Mouse (Mus musculus) ovary, adult 10 weeks (tissue): ENCODE results near the gene Habp4. TPM values are rescaled to one million over a fixed set of nuclear protein-coding genes. Genes with fewer than 3 reads are reported as not detected.

Experiments
- polyA plus RNA-seq: library from polyadenylated mRNA; stranded (reverse); fragments of 350-450 nt; fragmentation: Illumina TruSeq; extraction: RNeasy Lipid Tissue Mini Kit (QIAGEN cat#74804); gene quantifications from one replicate; pipeline ENCODE4 v1.2.3, GENCODE M21; 2014

The Habp4 gene
- 12.2 TPM for polyA plus RNA-seq

GRCm38 (mm10) chr13:64161548-64161915, at the start of gene Habp4:
Gene Habp4 (plus strand): TSS chr13:64161824.

DNA sequence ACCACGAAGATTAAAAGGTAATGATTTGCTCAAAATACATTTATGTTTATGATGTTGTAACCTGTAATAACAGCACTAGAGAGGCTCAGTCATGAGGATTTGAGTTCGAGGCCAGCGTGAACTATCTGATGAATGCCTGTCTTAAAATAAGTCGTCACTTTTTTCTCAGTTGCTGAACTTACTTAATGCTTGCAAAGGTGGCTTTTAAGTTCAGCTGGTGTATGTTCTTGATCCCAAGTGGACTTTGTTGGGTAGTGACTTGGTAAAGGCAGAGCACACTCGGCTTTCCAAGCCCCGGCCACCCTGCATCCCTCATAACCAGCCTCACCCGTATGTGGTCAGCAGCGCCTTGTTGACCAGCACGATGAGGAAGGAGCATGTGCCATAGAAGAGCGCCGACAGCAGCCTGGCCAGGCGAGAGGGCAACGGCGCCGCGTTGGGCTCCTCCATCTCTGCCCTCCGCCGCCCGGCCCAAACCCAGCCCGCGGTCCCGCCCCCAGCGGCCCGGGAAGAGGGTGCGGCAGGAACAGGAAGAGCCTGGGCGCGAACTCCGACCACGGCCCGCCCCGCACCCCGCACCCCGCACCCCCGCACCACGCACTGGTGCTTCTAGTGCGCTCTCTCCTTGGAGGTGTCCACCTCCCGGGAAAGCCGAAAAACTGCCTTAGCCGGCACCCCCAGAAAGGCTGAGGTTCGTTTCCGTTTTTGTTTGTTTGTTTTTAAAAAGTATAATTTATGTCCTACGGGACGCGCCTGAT, 32.6 kb upstream of the Habp4 start, which contains the start of gene Slc35d2:
TSS of gene Slc35d2 (minus strand) at position 511 of the 758 bp plus-strand sequence.

GRCm38 (mm10) chr13:64153083-64153682, 8.4 kb upstream of the Habp4 start, which contains the start of gene Zfp367:
Gene Zfp367 (minus strand): TSS chr13:64153202.

Other genes with a start within 250 kb of the Habp4 start
- gene Hsd17b3, start 72.6 kb upstream of the Habp4 start, polyA plus RNA-seq: 1.5 TPM
- gene Slc35d2, start 32.5 kb upstream of the Habp4 start, polyA plus RNA-seq: 10.6 TPM
- 56.6 TPM for gene Zfp367, start 8.6 kb upstream of the Habp4 start, polyA plus RNA-seq
- gene Cdc14b, start 113.5 kb downstream of the Habp4 start, polyA plus RNA-seq: 16.5 TPM
- gene Aaed1, start 150.9 kb downstream of the Habp4 start, polyA plus RNA-seq: 118 TPM
- gene Ctsl, start 209.1 kb downstream of the Habp4 start, polyA plus RNA-seq: 644 TPM